Mouse (Mus musculus) hindbrain, embryonic 13.5 days (tissue): ENCODE results near the gene Pdgfc. TPM values are rescaled to one million over a fixed set of nuclear protein-coding genes. Genes with fewer than 3 reads are reported as not detected.

Experiments used
- ATAC-seq: fragments of 200-750 bp; cut with Nextera tagmentation; 2 replicates; pipeline ENCODE4 v1.8.0; 2017; ENCODE audit warnings: moderate TSS enrichment; ENCODE audit not compliant: low FRiP score
- H3K27ac ChIP-seq: fragments of 300-500 bp; sonication (generic); 2 replicates; pipeline ENCODE4 v1.5.1; 2015; ENCODE audit warnings: inconsistent platforms, mild to moderate bottlenecking, moderate library complexity
- H3K27me3 ChIP-seq: fragments of 300-500 bp; sonication (generic); 2 replicates; pipeline ENCODE4 v1.6.1; 2015; ENCODE audit warnings: mild to moderate bottlenecking, inconsistent platforms
- H3K36me3 ChIP-seq: fragments of 300-500 bp; sonication (generic); 2 replicates; pipeline ENCODE4 v1.6.1; 2015; ENCODE audit warnings: mild to moderate bottlenecking, inconsistent platforms
- H3K4me1 ChIP-seq: fragments of 300-500 bp; sonication (generic); replicated peaks from 2 replicates; pipeline ENCODE4 v1.6.1; 2015; ENCODE audit warnings: inconsistent platforms
- H3K4me2 ChIP-seq: fragments of 300-500 bp; sonication (generic); 2 replicates; pipeline ENCODE4 v1.6.1; 2015; ENCODE audit warnings: inconsistent platforms, mild to moderate bottlenecking, moderate library complexity
- H3K4me3 ChIP-seq: fragments of 300-500 bp; sonication (generic); 2 replicates; pipeline ENCODE4 v1.5.1; 2015; ENCODE audit warnings: mild to moderate bottlenecking, inconsistent platforms
- H3K9ac ChIP-seq: fragments of 300-500 bp; sonication (generic); 2 replicates; pipeline ENCODE4 v1.6.1; 2015; ENCODE audit warnings: mild to moderate bottlenecking, inconsistent platforms
- H3K9me3 ChIP-seq: fragments of 300-500 bp; sonication (generic); 2 replicates; pipeline ENCODE4 v1.6.1; 2016; ENCODE audit warnings: inconsistent platforms
- WGBS: fragments of 180-500 bp; shearing (Covaris S2); methylation state at CpG from one replicate; pipeline ENCODE4 v1.1.7; 2015; 5-methylcytosine and 5-hydroxymethylcytosine counted together
- polyA plus RNA-seq: library from polyadenylated mRNA; unstranded; fragments of >200 nt; fragmentation: Nextera tagmentation; extraction: Ambion mirVana; gene quantifications from 2 replicates; pipeline ENCODE4 v1.2.1, GENCODE M21; 2015

Gene Pdgfc
- polyA plus RNA-seq, 1 experiment from 2014 or later = 6.8 TPM

GRCm38 (mm10) chr3:81181319-81182013 is 145.2 kb downstream of the Pdgfc start:
- Histone ChIP-seq H3K9me3 (no peaks in the 10 kb centered on the region), H3K27ac (no peak overlapping the region), H3K4me1 (no peaks in the 10 kb centered on the region), H3K4me3 (no peak overlapping the region), H3K36me3 (no peaks in the 10 kb centered on the region), H3K4me2 (no peak overlapping the region), H3K9ac (no peak overlapping the region), H3K27me3 (no peaks in the 10 kb centered on the region)
- 0 out of 2 replicates have a peak, but pooled peaks have one; percentile 71 for ATAC-seq
- 68% methylated on average over 1 of the region's 1 CpGs for WGBS

GRCm38 (mm10) chr3:81196937-81197336 is 160.7 kb downstream of the Pdgfc start:
- no peaks in the 10 kb centered on the region for H3K9me3 ChIP-seq
- H3K4me3 ChIP-seq = no peak overlapping the region

GRCm38 (mm10) chr3:81197644-81198043 is 161.4 kb downstream of the Pdgfc start:
- ATAC-seq = no peak
- Histone ChIP-seq H3K27me3 (no peaks in the 10 kb centered on the region), H3K27ac (no peak overlapping the region), H3K9me3 (no peaks in the 10 kb centered on the region), H3K4me2 (no peak overlapping the region), H3K36me3 (no peaks in the 10 kb centered on the region), H3K4me3 (no peak overlapping the region), H3K4me1 (no peaks in the 10 kb centered on the region), H3K9ac (no peak overlapping the region)
- WGBS = 87% methylated on average over 4 of the region's 4 CpGs

More at GRCm38 (mm10) chr3:81196937-81197336, 160.7 kb downstream of the Pdgfc start:
- Histone ChIP-seq H3K4me2 (no peak overlapping the region), H3K27ac (no peak overlapping the region), H3K4me1 (no peaks in the 10 kb centered on the region), H3K9ac (no peak overlapping the region), H3K36me3 (no peaks in the 10 kb centered on the region), H3K27me3 (no peaks in the 10 kb centered on the region)
- 83% methylated on average over 2 of the region's 2 CpGs for WGBS
- ATAC-seq = no peak

- ATAC-seq = no peak
- Histone ChIP-seq H3K27ac (no peak overlapping the region), H3K4me1 (no peaks in the 10 kb centered on the region), H3K36me3 (no peaks in the 10 kb centered on the region), H3K9me3 (no peaks in the 10 kb centered on the region), H3K4me3 (no peak overlapping the region), H3K9ac (no peak overlapping the region), H3K4me2 (no peak overlapping the region), H3K27me3 (no peaks in the 10 kb centered on the region)
- WGBS = 74% methylated on average over 8 of the region's 8 CpGs
Observed at GRCm38 (mm10) chr3:81200647-81201046, 164.4 kb downstream of the Pdgfc start.

GRCm38 (mm10) chr3:81205201-81205600 is 169.0 kb downstream of the Pdgfc start:
- H3K4me1 ChIP-seq = no peaks in the 10 kb centered on the region
- H3K4me2 ChIP-seq = no peak overlapping the region
- H3K9ac ChIP-seq = no peak overlapping the region
- H3K9me3 ChIP-seq = no peaks in the 10 kb centered on the region
- ATAC-seq = no peak
- 55% methylated on average over 5 of the region's 5 CpGs for WGBS
- no peaks in the 10 kb centered on the region for H3K27me3 ChIP-seq
- H3K36me3 ChIP-seq = no peaks in the 10 kb centered on the region
- no peak overlapping the region for H3K4me3 ChIP-seq
- no peak overlapping the region for H3K27ac ChIP-seq

- Histone ChIP-seq H3K4me3 (no peak overlapping the region), H3K36me3 (0 out of 2 replicates have a peak, but pooled peaks cover 2% of the 10 kb centered on the region), H3K9me3 (no peaks in the 10 kb centered on the region), H3K27ac (no peak overlapping the region), H3K4me1 (no peaks in the 10 kb centered on the region), H3K4me2 (no peak overlapping the region), H3K27me3 (no peaks in the 10 kb centered on the region), H3K9ac (no peak overlapping the region)
- WGBS = 23% methylated on average over 2 of the region's 2 CpGs
- no peak for ATAC-seq
Observed at GRCm38 (mm10) chr3:81208246-81208645, 172.0 kb downstream of the Pdgfc start.

- ATAC-seq = no peak
- H3K27me3 ChIP-seq = no peaks in the 10 kb centered on the region
- 88% methylated on average over 3 of the region's 3 CpGs for WGBS
- H3K36me3 ChIP-seq = 0 out of 2 replicates have a peak, but pooled peaks cover 2% of the 10 kb centered on the region
- no peak overlapping the region for H3K27ac ChIP-seq
- no peak overlapping the region for H3K4me2 ChIP-seq
- H3K4me3 ChIP-seq = no peak overlapping the region
- no peaks in the 10 kb centered on the region for H3K4me1 ChIP-seq
- H3K9me3 ChIP-seq = no peaks in the 10 kb centered on the region
- H3K9ac ChIP-seq = no peak overlapping the region
Observed at GRCm38 (mm10) chr3:81211147-81211546, 174.9 kb downstream of the Pdgfc start.

- Histone ChIP-seq H3K27me3 (no peaks in the 10 kb centered on the region), H3K9me3 (no peaks in the 10 kb centered on the region), H3K4me3 (no peak overlapping the region), H3K36me3 (0 out of 2 replicates have a peak, but pooled peaks cover 2% of the 10 kb centered on the region), H3K27ac (no peak overlapping the region), H3K4me2 (no peak overlapping the region), H3K9ac (no peak overlapping the region), H3K4me1 (no peaks in the 10 kb centered on the region)
- ATAC-seq = no peak
- 69% methylated on average over 3 of the region's 3 CpGs for WGBS
Observed at GRCm38 (mm10) chr3:81211666-81212065, 175.4 kb downstream of the Pdgfc start.

- WGBS = 76% methylated on average over 4 of the region's 4 CpGs
- Histone ChIP-seq H3K9ac (no peak overlapping the region), H3K4me3 (no peak overlapping the region), H3K4me1 (no peaks in the 10 kb centered on the region), H3K36me3 (0 out of 2 replicates have a peak, but pooled peaks cover 2% of the 10 kb centered on the region), H3K4me2 (no peak overlapping the region), H3K27ac (peak overlapping the region; percentile 40; the same call in 1 of the 2 replicates), H3K9me3 (no peaks in the 10 kb centered on the region), H3K27me3 (no peaks in the 10 kb centered on the region)
- ATAC-seq = no peak
Observed at GRCm38 (mm10) chr3:81215547-81216118, 179.4 kb downstream of the Pdgfc start.

GRCm38 (mm10) chr3:81221682-81222081 is 185.5 kb downstream of the Pdgfc start:
- no peak overlapping the region for H3K9ac ChIP-seq
- H3K27me3 ChIP-seq = no peaks in the 10 kb centered on the region
- WGBS = 85% methylated on average over 4 of the region's 4 CpGs
- no peak for ATAC-seq
- H3K9me3 ChIP-seq = no peaks in the 10 kb centered on the region
- H3K27ac ChIP-seq = no peak overlapping the region
- H3K36me3 ChIP-seq = no peaks in the 10 kb centered on the region
- no peak overlapping the region for H3K4me2 ChIP-seq
- H3K4me3 ChIP-seq = no peak overlapping the region
- H3K4me1 ChIP-seq = no peaks in the 10 kb centered on the region

GRCm38 (mm10) chr3:81228344-81228743 is 192.1 kb downstream of the Pdgfc start:
- Histone ChIP-seq H3K9me3 (no peaks in the 10 kb centered on the region), H3K9ac (no peak overlapping the region), H3K36me3 (no peaks in the 10 kb centered on the region), H3K4me1 (no peaks in the 10 kb centered on the region), H3K4me2 (no peak overlapping the region), H3K27me3 (no peaks in the 10 kb centered on the region), H3K27ac (no peak overlapping the region), H3K4me3 (no peak overlapping the region)
- ATAC-seq = no peak
- 48% methylated on average over 4 of the region's 4 CpGs for WGBS

- Histone ChIP-seq H3K27ac (no peak overlapping the region), H3K9ac (no peak overlapping the region), H3K27me3 (no peaks in the 10 kb centered on the region), H3K4me2 (no peak overlapping the region), H3K4me3 (no peak overlapping the region), H3K9me3 (no peaks in the 10 kb centered on the region), H3K4me1 (no peaks in the 10 kb centered on the region), H3K36me3 (no peaks in the 10 kb centered on the region)
- WGBS = 17% methylated on average over 7 of the region's 7 CpGs
- ATAC-seq = no peak
Observed at GRCm38 (mm10) chr3:81242697-81243590, 206.7 kb downstream of the Pdgfc start.
